Mouse (Mus musculus) ES-E14 (cell line): ENCODE data around the gene Dnajc25. TPM values are rescaled to one million over a fixed set of nuclear protein-coding genes. Genes with fewer than 3 reads are reported as not detected.

Source experiments
- DNase-seq: peaks from one replicate; pipeline ENCODE4 v3.0.0-alpha.2; 2013; ENCODE audit warnings: low read depth, low spot score
- H3K27ac ChIP-seq: 2 replicates; pipeline ENCODE4 v1.5.1; 2012; ENCODE audit warnings: low read depth, mild to moderate bottlenecking, low read length, moderate library complexity, mixed read lengths; ENCODE audit not compliant: poor library complexity, insufficient read depth, severe bottlenecking
- H3K36me3 ChIP-seq: 2 replicates; pipeline ENCODE4 v1.6.1; 2012; ENCODE audit warnings: mild to moderate bottlenecking, low read length, moderate library complexity, mixed read lengths; ENCODE audit not compliant: control insufficient read depth, poor library complexity, insufficient read depth, severe bottlenecking
- H3K4me1 ChIP-seq, 2 experiments: fragments of 150-350 bp in 1 of 2; sonication (generic) in 1 of 2; 2 replicates each; pipeline ENCODE4 v1.6.1; 2012; ENCODE audit warnings: low read length in 2 of 2, mild to moderate bottlenecking in 1 of 2, mixed read lengths in 1 of 2; ENCODE audit not compliant: control insufficient read depth in 2 of 2, insufficient read depth in 2 of 2, poor library complexity in 1 of 2
- H3K4me3 ChIP-seq, 2 experiments: fragments of 150-350 bp in 1 of 2; sonication (generic) in 1 of 2; 2 replicates each; pipeline ENCODE4 v1.5.1; 2012; ENCODE audit warnings: low read length in 2 of 2, low read depth in 1 of 2, mild to moderate bottlenecking in 1 of 2, mixed read lengths in 1 of 2; ENCODE audit not compliant: insufficient read depth in 1 of 2, poor library complexity in 1 of 2, severe bottlenecking in 1 of 2
- H3K9ac ChIP-seq: 2 replicates; pipeline ENCODE4 v1.6.1; 2012; ENCODE audit warnings: low read depth, mild to moderate bottlenecking, low read length, mixed read lengths; ENCODE audit not compliant: poor library complexity, insufficient read depth, severe bottlenecking
- H3K9me3 ChIP-seq: fragments of 150-350 bp; sonication (generic); 2 replicates; pipeline ENCODE4 v1.6.1; 2012; ENCODE audit warnings: low read depth, mild to moderate bottlenecking, low read length; ENCODE audit not compliant: control insufficient read depth, insufficient read depth
- CHD2 ChIP-seq: IDR thresholded peaks from 2 replicates; pipeline ENCODE4 v1.6.1; 2014; ENCODE audit warnings: mild to moderate bottlenecking, low read depth, low read length, inconsistent platforms
- HCFC1 ChIP-seq: IDR thresholded peaks from 2 replicates; pipeline ENCODE4 v1.6.1; 2012; ENCODE audit warnings: low read length, inconsistent platforms, borderline replicate concordance; ENCODE audit not compliant: insufficient read depth
- MAFK ChIP-seq: IDR thresholded peaks from 2 replicates; pipeline ENCODE4 v1.6.1; 2014; ENCODE audit warnings: mild to moderate bottlenecking, low read depth, low read length, inconsistent platforms; ENCODE audit not compliant: insufficient read depth
- ZC3H11A ChIP-seq: IDR thresholded peaks from 2 replicates; pipeline ENCODE4 v1.6.1; 2012; ENCODE audit warnings: low read depth, mild to moderate bottlenecking, inconsistent platforms, low read length, borderline replicate concordance
- ZNF384 ChIP-seq: IDR thresholded peaks from 2 replicates; pipeline ENCODE4 v1.6.1; 2012; ENCODE audit warnings: low read depth, low read length, inconsistent platforms
- in situ Hi-C, 2 experiments: fragments of 600-800 bp; cut with MboI; formaldehyde crosslinking; loops; one replicate each; pipeline ENCODE4 v1.15.1; 2025; ENCODE audit warnings: low sequenced_read_pairs in 2 of 2, inconsistent platforms in 1 of 2; ENCODE audit not compliant: unreplicated experiment in 2 of 2
- total RNA-seq: library from RNA; depleted of rRNA; stranded (reverse); fragments of 300-350 nt; gene quantifications from 2 replicates; pipeline ENCODE4 v1.2.3, GENCODE M21; 2012

Dnajc25 gene
- total RNA-seq, 1 experiment, result 12.0 TPM

DNA sequence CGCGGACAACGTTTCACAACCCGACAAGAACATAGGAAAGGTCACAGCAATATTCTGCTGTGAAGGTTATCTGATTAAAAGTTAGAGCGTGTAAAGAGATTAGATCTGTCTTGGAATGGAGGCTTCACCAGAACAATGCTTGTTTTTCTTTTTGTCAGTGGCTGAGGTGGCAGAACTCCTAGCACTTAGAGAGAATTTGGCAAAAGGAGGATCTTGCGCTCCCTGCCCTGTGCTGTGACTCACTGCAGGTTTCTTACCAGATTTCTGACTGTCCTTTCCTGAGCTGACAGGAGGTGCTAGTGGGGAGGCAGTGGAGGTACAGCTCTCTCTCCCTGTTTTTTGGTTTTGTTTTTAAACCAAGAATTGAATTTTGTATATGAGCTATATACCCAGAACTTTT lies 12.2 kb downstream of the Dnajc25 start:
- in situ Hi-C loops, result no loop called here
- no peaks in the 10 kb centered on the region for H3K36me3 ChIP-seq
- peaks cover 2 to 3% of the 10 kb centered on the region in 2 experiments; a peak in 1 of 4 replicates for H3K4me1 ChIP-seq
- H3K27ac ChIP-seq, result no peak overlapping the region
- H3K9ac ChIP-seq, result no peak overlapping the region
- no peak for TF ChIP-seq CHD2
- TF ChIP-seq ZNF384, result no peak
- no peak for TF ChIP-seq ZC3H11A
- no peak for TF ChIP-seq MAFK
- TF ChIP-seq HCFC1, result no peak
- DNase-seq, result no peak
- no peak overlapping the region for H3K4me3 ChIP-seq
- no peaks in the 10 kb centered on the region for H3K9me3 ChIP-seq

DNA sequence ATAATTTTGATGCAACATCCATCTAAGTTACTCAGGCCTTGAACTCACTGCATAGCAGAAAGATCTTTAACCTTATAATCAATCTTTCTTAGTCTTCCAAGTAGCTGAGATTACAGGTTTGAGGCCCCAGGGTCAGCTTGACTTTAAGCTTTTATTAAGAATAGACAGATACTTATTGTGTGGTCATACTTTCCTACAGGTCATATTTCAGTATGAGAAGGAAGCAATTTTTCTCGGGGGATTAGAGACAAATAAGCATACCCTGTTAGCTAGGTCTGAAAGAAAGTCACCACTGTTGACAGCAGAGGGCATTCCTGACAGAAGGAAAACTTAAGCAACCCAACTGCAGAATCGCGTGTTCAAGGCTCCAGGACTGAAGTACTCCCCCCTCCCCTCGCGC lies 13.1 kb downstream of the Dnajc25 start:
- Histone ChIP-seq H3K27ac (no peak overlapping the region), H3K4me1 (peaks cover 2 to 3% of the 10 kb centered on the region in 2 experiments; a peak in 1 of 4 replicates), H3K36me3 (no peaks in the 10 kb centered on the region), H3K9ac (no peak overlapping the region), H3K9me3 (no peaks in the 10 kb centered on the region), H3K4me3 (no peak overlapping the region)
- no peak for DNase-seq
- no peak for TF ChIP-seq MAFK
- no peak for TF ChIP-seq ZNF384
- no peak for TF ChIP-seq HCFC1
- no peak for TF ChIP-seq ZC3H11A
- no peak for TF ChIP-seq CHD2
- in situ Hi-C loops, result no loop called here

DNA sequence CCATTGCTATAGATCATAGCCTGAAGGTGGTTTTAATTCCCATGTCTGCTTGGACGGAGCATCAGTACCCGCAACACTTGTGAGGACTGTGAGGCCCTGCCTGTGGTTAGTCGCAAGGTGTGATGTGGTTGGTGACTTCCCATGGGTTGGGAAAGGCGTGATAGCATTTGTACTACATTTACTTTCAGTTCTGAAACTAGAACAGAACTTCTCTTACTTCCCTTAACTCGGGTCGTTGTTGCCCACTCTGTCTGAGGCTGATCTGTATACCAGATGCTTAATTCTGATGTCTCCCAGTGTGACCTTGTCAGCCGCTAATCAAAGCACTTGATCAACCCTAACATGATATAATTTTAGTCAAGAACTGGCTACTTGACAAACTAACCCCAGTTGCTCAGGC lies 14.3 kb downstream of the Dnajc25 start:
- TF ChIP-seq CHD2, result no peak
- TF ChIP-seq ZNF384, result no peak
- no peak for TF ChIP-seq MAFK
- no peak for TF ChIP-seq ZC3H11A
- no peak for TF ChIP-seq HCFC1
- in situ Hi-C loops, result no loop called here
- Histone ChIP-seq H3K4me3 (no peak overlapping the region), H3K36me3 (no peaks in the 10 kb centered on the region; the same call in 1 of the 2 replicates), H3K9ac (no peak overlapping the region), H3K4me1 (peaks cover 0 to 2% of the 10 kb centered on the region in 2 experiments; a peak in 1 of 4 replicates), H3K9me3 (no peaks in the 10 kb centered on the region), H3K27ac (no peak overlapping the region)
- DNase-seq, result no peak

DNA sequence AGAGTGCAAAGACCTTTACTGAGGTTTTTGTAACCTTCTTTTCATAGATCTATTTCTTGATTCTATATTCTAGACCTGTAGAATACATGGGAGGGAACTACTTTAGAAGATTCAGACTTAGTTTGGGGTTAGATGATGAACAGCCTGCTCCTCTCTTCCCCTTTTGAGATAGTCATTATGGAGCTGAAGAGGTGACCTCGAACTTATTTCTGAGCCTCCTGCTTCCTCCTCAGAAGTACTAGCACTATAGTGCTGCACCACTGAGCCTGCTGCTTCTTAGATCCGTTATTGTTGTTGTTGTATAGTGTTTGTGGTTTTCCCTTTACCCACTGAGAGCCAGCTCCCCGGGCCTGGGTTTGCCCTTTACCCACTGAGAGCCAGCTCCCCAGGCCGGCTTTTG lies 14.8 kb downstream of the Dnajc25 start:
- no peak for DNase-seq
- Histone ChIP-seq H3K4me1 (peaks cover 0 to 2% of the 10 kb centered on the region in 2 experiments; a peak in 1 of 4 replicates), H3K4me3 (no peak overlapping the region), H3K9me3 (no peaks in the 10 kb centered on the region), H3K36me3 (no peaks in the 10 kb centered on the region; the same call in 1 of the 2 replicates), H3K27ac (no peak overlapping the region), H3K9ac (no peak overlapping the region)
- TF ChIP-seq ZNF384, result no peak
- TF ChIP-seq CHD2, result no peak
- no peak for TF ChIP-seq HCFC1
- no peak for TF ChIP-seq ZC3H11A
- TF ChIP-seq MAFK, result no peak
- in situ Hi-C loops, result no loop called here

DNA sequence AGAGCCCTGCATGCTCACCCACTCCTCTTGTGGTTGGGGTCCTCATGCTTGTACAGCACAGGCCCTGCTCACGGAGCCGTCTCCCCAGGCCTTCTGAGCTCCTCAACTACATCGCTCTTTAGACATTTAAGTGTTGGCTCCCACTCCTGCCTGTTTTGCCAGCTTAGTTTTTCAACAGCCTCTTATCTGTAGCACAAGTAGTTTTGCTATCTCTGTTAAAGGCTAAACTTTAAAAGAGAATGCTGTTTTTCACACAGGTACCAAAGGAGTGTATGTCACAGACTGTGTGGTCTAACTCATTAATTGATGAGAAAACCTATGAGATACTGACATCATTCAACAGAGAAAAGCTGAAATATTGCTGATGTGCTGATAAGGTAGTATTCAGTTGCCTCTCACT lies 16.6 kb downstream of the Dnajc25 start:
- DNase-seq, result no peak

More for the DNA sequence above, 16.6 kb downstream of the Dnajc25 start:
- Histone ChIP-seq H3K4me3 (no peak overlapping the region), H3K9ac (no peak overlapping the region), H3K4me1 (peaks cover 0 to 2% of the 10 kb centered on the region in 2 experiments; a peak in 1 of 4 replicates), H3K36me3 (no peaks in the 10 kb centered on the region; the same call in 1 of the 2 replicates), H3K27ac (no peak overlapping the region), H3K9me3 (no peaks in the 10 kb centered on the region)
- in situ Hi-C loops, result no loop called here
- TF ChIP-seq ZC3H11A, result no peak
- TF ChIP-seq ZNF384, result no peak
- no peak for TF ChIP-seq CHD2
- TF ChIP-seq MAFK, result no peak
- TF ChIP-seq HCFC1, result no peak
